Mouse (Mus musculus) heart, embryonic 14.5 days (tissue): ENCODE data around the gene Cdc42ep3. TPM values are rescaled to one million over a fixed set of nuclear protein-coding genes. Genes with fewer than 3 reads are reported as not detected.

Experiments
- ATAC-seq: fragments of 200-750 bp; cut with Nextera tagmentation; 2 replicates; pipeline ENCODE4 v1.8.0; 2017; ENCODE audit warnings: low read depth, moderate TSS enrichment; ENCODE audit not compliant: insufficient number of reproducible peaks, insufficient read depth, low FRiP score
- H3K27ac ChIP-seq, 2 experiments: fragments of 200-500 bp in 1 of 2; fragments of 300-500 bp in 1 of 2; sonication (generic) in 1 of 2; replicated peaks in 1 of 2; 2 replicates each; pipeline ENCODE4 v1.5.1; 2012 to 2014; ENCODE audit warnings: low read depth in 2 of 2, low read length in 2 of 2, control low read depth in 1 of 2, mild to moderate bottlenecking in 1 of 2, mixed read lengths in 1 of 2; ENCODE audit not compliant: control insufficient read depth in 1 of 2, insufficient read depth in 1 of 2
- H3K27me3 ChIP-seq: fragments of 300-500 bp; sonication (generic); 2 replicates; pipeline ENCODE4 v1.6.1; 2014; ENCODE audit warnings: mild to moderate bottlenecking, low read length, control low read depth; ENCODE audit not compliant: control insufficient read depth, insufficient read depth
- H3K36me3 ChIP-seq: fragments of 300-500 bp; sonication (generic); 2 replicates; pipeline ENCODE4 v1.6.1; 2014; ENCODE audit warnings: mild to moderate bottlenecking, control low read depth, low read length, mixed read lengths; ENCODE audit not compliant: control insufficient read depth, insufficient read depth
- H3K4me1 ChIP-seq, 2 experiments: fragments of 200-500 bp in 1 of 2; fragments of 300-500 bp in 1 of 2; sonication (generic) in 1 of 2; 2 replicates each; pipeline ENCODE4 v1.6.1; 2012 to 2014; ENCODE audit warnings: low read length in 2 of 2, control low read depth in 1 of 2, mixed read lengths in 1 of 2; ENCODE audit not compliant: control insufficient read depth in 2 of 2, insufficient read depth in 2 of 2
- H3K4me2 ChIP-seq: fragments of 300-500 bp; sonication (generic); 2 replicates; pipeline ENCODE4 v1.6.1; 2014; ENCODE audit warnings: mild to moderate bottlenecking, low read length
- H3K4me3 ChIP-seq, 2 experiments: fragments of 200-500 bp in 1 of 2; fragments of 300-500 bp in 1 of 2; sonication (generic) in 1 of 2; 2 replicates each; pipeline ENCODE4 v1.5.1; 2012 to 2014; ENCODE audit warnings: low read length in 2 of 2, mild to moderate bottlenecking in 2 of 2, control low read depth in 1 of 2, low read depth in 1 of 2, moderate library complexity in 1 of 2; ENCODE audit not compliant: control insufficient read depth in 1 of 2, insufficient read depth in 1 of 2
- H3K9ac ChIP-seq: fragments of 300-500 bp; sonication (generic); 2 replicates; pipeline ENCODE4 v1.6.1; 2014; ENCODE audit warnings: mild to moderate bottlenecking, low read length
- H3K9me3 ChIP-seq: fragments of 300-500 bp; sonication (generic); 2 replicates; pipeline ENCODE4 v1.6.1; 2016; ENCODE audit warnings: low read length, control low read depth; ENCODE audit not compliant: control insufficient read depth
- WGBS: fragments of 180-500 bp; shearing (Covaris S2); extraction: QIAGEN DNeasy Blood & Tissue Kit; methylation state at CpG from one replicate; pipeline ENCODE4 v1.1.7; 2014; 5-methylcytosine and 5-hydroxymethylcytosine counted together
- polyA plus RNA-seq: library from polyadenylated mRNA; unstranded; fragments of >200 nt; fragmentation: Nextera tagmentation; extraction: Ambion mirVana; gene quantifications from 2 replicates; pipeline ENCODE4 v1.2.1, GENCODE M21; 2014

Cdc42ep3 gene
- polyA plus RNA-seq, 1 experiment from 2014 or later: 69.4 TPM

DNA sequence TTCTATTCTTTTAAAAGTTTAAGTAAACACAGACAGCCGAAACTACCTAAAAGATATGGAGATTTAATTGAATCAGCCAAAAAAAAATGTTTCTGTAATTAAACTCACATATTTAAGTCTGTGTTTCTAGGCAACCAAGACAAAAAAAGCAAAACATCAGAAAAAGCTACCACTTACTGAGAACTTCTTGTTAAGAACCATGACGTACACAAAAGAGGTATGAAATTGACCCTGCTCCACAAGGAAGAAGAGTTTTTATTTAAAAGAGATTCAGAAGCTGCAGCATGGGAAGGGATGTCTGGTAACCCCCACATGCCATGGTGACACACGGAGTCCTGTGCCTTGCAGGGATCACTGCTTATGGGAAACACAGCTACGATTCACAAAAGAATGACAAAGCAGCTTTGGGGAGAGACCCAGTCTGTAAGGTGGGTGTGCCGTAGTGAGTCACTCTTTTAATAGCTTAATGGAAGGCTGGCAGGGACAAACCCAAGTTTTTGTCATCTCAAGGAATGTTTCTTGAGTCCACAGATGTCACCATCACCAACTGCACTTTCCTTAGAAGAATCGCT, 69.8 kb downstream of the Cdc42ep3 start:
- Histone ChIP-seq H3K27me3 (no peaks in the 10 kb centered on the region), H3K4me2 (no peak overlapping the region), H3K36me3 (no peaks in the 10 kb centered on the region), H3K27ac (no peak overlapping the region), H3K9ac (no peak overlapping the region), H3K4me3 (no peak overlapping the region), H3K9me3 (no peaks in the 10 kb centered on the region), H3K4me1 (peaks cover 0 to 3% of the 10 kb centered on the region in 2 experiments; a peak in 1 of 4 replicates)
- WGBS: 74% methylated on average over 6 of the region's 6 CpGs
- ATAC-seq: no peak
